Mouse (Mus musculus) cerebellum, adult (tissue): ENCODE measurements around the gene Myh6.
"Not testable (repeated sequence)": the region's sequence is repeated elsewhere in the genome, so short reads cannot be mapped to it uniquely, and the experiment has no call there.

Experiments used
- ATAC-seq: cut with Nextera tagmentation; 2 replicates; pipeline ENCODE4 v1.9.2; 2017; ENCODE audit warnings: mild to moderate bottlenecking, moderate library complexity, mixed read lengths; ENCODE audit not compliant: insufficient number of reproducible peaks, low FRiP score, low TSS enrichment

Gene Myh6

DNA sequence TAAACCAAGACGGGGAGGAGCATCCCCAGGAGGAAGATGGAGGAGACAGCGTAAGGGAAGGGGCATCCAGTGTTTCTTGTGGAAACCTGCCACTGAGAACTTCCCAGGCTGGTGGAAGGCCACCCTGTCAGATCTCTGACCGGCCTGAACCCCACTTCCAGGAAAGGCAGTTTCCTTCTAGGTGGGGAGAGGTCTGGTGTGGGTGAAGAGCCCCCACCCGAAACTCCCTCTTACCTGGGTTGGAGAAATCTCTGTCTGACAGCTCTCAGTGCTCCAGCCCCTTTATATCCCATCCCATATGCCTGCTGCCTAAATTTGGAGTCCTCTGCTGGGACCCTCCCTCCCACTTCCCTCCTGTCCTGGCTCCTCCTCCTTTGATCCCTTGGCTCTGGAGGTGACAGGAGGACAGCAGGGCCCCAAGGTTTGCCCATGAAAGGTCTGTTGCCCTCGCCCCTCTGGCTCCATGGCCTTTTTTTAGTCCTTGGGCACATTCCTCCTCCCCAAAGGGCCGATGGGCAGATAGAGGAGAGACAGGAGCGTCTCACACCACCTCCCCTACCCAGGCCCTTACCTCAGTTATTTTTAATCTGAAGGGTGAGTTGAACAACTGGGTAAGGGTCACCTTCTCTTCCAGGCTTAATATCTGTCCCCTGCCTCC, at the start of gene Myh6:
TSS of gene Myh6 (minus strand) at position 608 of the 658 bp plus-strand sequence.
- no peak for ATAC-seq

DNA sequence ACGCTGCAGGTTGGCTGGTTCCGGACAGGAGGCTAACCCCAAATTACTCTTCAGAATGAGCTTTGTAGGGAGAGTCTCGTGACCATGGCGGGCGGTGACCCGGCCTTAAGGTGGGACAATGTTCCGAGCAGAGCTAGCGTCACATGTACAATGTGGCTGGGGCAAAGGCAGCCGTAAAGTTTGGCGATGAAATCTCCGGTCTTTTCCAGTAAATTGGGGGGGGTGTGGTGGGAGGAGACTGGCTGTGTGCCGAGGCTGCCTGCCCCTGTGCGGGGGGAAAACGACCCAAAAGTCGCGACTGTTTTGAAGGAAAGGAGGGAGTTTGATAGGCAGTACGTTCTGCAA, 49.0 kb upstream of the Myh6 start:
- ATAC-seq: no peak

DNA sequence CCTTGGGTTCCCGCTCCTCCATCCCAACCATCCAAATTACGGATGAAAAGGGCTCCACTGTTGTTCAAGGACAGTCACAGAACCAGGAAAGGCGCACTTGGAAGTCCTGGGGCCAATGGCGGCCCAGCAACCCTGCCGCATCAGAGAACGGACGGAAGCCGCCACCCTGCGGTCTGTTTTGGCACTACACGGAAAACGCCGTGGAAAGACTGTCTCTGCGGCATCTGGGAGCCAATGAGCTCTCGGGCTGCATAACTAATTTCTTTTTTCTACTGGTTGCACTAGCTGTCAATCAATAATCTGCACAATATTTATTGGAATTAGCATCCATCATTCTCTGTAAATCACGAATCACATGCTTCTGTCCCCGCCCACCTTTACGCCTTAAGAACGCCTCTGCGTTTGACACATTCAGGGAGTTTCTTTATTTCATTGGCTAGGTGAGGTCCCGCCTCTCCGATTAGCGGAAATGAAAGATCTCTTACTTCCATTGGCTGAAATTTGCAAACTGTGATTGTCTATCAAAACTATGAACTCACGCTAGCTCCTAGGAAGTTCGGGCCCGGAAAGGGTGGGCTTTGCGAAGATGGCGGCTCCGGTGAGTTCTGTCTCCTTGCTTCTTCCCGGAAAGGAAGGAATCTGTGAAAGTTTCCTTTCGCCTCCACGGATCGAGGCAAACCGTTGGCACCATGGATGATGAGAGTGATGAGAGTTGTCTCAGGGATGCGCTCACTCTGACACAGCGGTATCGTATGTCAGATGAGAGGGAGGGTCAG, 48.5 kb upstream of the Myh6 start, which contains the start of gene Ngdn:
TSS of gene Ngdn (plus strand) at position 464 of the 776 bp plus-strand sequence.
- peak; percentile 93 for ATAC-seq

DNA sequence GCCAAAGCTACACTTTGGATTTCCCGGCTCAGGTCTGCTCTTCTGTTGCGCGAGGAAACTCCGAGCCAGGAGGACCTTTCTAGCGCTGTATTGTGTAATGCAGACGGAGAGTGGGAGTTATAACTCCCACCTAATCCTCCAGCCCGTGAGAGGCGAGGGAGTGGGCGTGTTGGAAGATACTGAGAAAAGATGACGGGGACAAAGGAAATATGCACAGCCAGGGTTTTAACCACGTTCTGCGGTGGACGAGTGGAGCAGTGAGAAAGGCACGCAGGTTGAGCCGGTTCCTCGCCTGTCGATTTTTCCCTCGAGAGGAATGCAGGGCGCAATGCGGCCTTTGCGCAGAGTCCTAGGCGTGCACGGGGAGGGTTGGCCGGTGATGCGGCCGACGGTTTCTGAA, 47.9 kb upstream of the Myh6 start:
- ATAC-seq: peak; percentile 17; the same call in 1 of the 2 replicates

DNA sequence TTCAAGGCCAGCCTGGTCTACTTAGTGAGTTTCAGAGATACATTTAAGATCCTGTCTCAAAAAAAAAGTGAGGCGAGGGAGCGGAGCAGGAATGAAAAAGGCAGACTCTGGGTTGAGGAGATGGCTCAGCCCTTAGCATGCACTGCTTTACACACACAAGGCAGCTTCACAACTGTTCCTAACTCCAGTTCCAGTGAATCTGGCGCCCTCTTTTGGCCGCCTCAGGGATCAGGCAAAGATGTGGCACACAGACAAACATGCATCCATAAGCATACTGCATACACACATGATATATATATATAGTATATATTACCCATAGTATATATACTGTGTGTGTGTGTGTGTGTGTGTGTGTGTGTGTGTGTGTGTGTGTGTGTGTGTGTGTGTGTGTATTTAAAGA, 44.4 kb upstream of the Myh6 start:
- no peak for ATAC-seq

DNA sequence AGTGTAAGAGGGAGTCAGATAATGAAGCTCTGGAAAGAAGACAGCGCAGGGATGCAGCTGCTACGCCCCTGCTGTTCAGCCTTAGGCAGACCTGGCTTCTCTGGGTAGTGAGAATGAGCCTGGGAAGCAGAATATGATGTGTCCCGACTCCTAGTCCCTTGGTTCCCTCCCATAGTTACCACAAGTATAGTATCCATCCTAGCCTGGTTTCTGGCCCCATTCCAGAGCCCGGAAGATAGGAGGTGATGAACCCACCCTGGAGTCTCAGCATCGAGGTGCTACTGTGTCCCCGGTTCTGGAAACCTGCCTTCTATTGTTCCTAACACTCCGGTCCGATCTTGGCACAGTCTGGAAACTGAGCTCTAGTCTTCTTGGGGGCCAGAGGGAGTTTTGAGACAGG, 41.7 kb upstream of the Myh6 start:
- no peak for ATAC-seq

DNA sequence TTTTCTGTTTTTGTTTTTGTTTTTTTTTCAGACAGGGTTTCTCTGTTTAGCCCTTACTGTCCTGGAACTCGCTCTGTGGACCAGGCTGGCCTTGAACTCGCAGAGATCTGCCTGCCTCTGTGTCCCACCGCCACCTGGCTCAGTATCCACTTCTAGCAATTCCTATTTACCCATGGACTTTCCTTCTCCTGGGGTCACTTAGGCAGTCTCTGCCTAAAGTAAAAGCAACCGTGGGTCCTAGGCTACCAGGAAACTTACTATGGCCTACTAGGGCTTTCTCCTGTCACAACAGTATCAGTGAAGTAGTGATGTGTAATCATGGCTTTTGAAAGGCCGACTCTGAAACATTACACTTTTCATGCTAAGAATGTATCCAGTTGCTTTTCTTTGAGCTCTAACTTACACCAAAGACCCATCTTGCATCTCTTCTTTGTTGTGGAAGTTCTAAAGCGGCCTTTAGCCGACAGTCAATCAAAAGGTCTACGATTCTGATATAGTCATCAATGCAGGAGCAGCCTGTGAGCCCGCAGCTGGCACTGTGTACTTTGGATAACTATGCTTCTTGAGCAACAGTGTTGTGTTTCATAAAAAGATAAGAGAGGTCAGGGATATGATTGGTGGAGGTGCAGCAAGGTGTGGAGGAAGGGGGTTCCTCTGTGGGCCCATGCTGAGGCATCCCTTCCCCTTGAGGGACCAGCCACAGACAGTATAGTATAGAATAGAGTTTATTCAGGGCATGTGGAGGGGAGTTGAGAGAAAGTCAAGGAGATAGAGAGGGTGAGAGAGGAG, 40.6 kb upstream of the Myh6 start:
- no peak for ATAC-seq

DNA sequence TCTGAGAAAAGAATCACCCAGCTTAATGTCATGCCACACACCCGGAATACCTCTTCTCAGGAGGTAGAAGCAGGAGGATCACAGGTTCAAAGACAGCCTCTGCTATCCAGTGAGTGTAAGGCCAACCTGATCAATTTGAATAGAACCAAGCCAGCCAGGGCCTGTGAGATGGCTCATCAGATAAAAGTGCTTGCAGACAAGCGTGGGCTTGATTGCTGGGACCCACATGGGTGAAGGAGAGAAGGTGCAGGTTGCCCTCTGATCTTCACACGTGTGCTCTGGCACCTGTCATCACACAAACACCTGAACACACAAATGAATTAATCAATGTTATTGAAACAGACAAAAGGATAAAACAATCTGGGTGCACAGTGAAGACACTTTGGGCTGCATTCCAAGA, 39.8 kb upstream of the Myh6 start:
- ATAC-seq: no peak

DNA sequence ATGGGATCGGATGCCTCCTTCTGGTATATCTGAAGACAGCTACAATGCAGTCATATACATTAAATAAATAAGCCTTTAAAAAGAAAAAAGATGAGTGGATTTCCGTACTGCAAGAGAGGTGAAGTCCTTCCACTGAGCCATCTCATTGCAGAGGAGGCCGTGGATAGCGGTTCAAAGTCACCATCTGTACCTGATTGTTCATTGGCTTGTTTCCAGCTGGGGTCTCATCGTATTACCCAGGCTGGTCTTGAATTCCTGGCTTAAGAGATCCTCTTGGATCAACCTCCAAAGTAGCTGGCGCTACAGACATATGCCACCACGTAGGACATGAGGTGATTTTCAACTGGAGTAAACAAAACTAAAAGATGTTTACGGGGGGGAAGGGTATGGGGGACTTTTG, 39.2 kb upstream of the Myh6 start:
- ATAC-seq: no peak

DNA sequence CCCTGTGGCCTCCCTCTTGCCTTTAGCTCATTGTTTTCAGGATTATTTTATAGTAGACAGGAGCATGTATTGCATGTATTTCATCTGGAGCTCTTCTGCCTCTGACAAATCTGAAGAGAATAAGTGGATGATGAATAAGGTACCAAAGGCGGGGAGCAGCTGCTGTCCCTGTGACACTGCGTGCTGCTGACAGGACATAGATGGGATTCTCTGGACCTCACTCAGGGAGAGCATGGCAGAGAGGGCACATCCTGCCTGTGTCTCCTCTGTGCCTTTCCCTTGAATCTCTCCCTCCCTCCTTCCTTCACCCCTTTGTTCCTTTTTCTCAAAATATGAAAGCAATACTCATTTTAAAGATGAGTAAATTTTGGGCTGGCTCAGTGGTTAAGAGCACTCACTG, 38.8 kb upstream of the Myh6 start:
- ATAC-seq: no peak

DNA sequence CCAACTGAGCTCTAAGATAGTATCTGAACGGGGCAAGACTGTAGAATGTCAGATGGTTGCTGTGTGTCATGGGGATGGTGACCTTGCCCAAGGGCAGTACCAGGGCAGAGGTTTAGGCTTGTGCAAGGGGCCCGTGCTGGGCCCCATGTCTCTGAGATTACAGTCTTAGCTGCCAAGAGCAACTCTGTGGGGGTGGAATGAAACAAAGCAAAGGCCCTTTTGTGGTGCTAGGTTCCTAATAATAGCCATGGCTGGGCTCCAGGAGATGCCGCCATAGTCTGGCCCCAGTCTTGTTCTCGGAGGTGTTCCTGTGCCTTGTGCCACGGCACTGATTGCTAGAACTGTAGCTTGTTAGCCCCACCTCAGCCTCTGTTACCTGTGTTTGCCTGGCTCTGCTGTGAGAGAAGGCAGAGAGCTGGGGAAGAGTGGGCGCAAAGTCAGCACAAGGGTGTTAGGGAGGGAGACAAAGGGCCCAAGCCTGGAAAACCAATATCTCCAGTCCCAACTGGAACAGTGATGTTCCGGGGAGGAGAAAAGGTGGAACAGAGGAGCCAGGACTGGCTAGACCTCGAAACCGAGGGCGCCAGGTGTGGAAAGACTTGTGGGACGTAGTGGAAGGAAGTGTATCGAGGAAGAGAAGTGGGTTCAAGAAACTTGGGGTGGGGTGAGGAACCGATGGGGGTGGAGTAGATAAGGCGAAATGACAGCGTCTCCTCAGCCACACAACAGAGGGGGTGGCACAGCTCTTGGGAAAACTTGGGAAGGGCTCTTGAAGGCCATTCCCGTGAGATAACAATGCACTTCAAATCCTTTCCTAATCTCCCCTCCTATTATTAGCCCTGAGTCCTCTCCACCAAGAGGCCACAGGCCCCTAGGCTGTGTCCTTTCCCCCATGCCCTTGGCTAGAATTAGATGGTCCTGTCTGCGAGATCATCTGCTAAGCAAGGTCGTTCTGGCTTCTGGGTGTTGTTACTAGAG, 37.4 kb upstream of the Myh6 start:
- no peak for ATAC-seq

DNA sequence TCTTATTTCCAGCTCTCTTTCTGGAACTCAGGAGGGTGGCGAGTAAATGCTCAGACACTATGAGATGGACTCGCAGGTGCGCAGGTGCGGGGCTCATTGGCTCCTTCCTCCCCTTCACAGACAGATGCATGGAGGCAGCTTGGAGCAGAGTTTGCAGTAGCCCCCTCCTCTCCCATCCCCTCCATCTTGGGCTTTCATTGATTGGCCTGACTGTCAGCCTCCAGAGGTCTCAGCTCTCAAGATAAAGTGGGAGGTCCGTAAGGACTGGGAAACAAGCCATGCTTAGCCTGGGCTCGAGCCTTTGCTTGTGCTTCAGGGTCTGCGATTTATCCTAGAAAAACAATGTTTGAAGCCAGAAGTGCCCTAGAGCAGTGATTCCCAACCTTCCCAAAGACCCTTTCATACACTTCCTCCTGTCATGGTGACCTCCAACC, 36.0 kb upstream of the Myh6 start:
- ATAC-seq: no peak

DNA sequence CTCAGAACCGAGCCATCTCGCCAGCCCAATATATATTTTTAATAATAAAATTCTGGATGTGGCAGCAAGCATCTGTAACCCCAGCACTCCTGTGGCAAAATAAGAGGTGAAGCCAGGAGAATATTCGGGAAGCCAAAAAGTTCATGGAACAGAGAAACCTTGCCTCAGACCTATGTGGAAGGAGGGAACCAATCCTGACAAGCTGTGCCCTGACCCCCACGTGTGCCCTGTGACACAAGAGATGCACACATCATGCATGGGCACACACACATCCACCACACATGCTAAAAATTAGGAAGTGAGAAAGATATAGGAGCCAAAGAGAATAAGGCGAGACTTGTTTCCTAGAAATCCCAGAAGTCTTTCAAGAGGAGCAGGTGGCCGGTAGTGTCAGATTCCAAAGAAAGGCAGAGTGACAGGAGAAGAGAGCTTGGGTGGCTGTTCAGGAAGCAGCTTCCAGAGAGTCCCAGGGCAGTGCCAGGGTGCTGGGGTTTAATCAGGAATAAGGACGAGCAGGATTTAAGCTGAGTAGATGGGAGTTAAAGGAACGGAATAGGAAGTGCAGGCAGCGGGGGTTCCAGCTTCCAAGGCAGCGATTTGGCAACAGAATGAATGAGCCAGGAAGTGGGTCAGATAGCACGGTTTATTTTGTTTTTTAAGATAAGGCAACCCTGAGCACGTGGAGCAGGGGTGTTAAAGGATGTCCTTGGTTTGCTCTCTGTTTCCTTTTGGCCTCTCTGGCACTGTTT, 35.4 kb upstream of the Myh6 start:
- ATAC-seq: no peak

DNA sequence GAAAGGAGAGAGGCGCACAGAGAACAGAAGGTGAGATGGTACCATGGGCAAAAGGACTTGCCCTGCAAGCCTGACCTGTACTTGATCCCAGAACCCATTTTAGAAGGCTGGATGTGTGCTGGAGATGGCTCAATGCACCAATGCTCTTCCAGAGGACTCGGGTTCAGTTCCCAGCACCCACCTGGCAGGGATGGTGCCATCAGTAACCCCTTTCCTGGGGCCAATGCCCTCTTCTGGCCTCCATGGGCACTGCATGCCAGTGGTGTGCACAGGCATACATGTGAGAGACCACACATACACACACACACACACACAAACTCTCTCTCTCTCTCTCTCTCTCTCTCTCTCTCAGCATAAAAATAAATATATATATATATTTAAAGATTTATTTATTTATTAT, 34.7 kb upstream of the Myh6 start:
- ATAC-seq: no peak

DNA sequence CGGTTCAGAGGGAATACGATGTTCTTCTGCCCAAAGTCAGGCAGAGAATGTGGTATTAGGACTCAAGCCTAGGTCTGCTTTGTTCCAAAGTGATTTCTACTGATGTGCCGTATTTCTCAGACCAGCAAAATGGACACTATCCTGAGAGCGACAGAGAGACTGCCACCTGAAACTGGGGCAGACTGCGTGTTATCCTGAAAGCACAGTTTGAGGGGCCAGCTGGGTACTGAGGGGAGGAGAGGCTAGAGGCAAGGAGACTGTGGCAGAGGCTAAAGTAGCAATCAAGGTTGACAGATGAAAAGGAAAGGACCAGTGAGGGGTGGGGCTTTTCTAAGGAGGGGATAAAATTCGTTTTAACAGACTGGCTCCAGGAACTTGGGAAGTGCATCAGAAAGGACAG, 34.1 kb upstream of the Myh6 start:
- ATAC-seq: no peak

DNA sequence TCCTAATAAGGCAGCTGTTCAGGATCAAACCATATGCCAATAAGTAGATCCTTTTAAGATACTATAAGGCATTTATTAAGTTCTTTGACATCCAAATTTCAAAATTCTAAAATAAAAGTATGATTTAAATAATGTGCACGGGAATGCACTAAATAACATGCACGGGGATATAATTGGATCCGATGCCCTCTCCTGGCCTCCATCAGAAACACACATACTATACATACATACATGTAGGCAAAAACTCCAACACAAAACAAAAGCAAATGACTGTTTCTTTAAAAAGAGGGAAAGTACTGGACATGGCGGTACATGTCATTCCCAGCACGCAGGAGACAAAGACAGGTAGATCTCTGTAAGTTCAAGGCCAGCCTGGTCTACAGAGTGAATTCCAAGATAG, 33.1 kb upstream of the Myh6 start:
- not testable (repeated sequence) for ATAC-seq

DNA sequence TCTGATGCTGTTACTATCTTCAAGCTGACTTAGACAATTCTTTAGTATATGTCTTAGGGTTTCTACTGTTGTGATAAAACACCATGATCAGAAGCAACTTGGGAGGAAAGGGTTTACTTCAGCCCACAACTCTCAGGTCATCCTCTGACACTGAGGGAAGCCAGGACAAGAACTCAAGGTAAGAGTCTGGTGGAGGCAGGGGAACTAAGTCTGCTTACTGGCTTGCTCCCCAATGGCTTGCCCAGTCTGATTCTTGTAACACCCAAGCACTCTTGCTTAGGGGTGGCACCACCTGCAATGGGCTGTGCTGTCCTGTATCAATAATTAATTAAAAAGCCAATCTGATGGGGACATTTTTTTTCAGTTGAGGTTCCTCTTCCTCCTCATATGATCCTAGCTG, 32.0 kb upstream of the Myh6 start:
- no peak for ATAC-seq

DNA sequence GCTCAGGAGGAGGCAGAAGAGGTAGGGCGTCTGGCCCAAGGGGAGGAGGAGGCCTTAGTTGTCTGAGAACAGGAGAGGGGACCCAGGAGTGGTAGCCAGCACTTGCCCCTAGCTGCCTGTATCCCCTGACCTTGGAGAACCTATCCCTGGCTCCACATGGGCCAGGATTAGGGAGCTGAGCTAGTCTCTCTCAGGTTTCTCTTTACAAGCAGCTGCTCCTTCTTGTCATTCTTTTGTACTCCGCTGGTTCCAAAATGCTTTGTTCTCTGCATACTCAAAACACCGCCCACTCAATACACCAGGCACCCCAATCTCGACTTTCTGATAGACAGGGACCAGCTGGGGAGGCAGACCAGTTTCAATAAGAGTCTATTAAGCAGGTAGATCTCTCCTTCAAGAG, 30.6 kb upstream of the Myh6 start:
- no peak for ATAC-seq

DNA sequence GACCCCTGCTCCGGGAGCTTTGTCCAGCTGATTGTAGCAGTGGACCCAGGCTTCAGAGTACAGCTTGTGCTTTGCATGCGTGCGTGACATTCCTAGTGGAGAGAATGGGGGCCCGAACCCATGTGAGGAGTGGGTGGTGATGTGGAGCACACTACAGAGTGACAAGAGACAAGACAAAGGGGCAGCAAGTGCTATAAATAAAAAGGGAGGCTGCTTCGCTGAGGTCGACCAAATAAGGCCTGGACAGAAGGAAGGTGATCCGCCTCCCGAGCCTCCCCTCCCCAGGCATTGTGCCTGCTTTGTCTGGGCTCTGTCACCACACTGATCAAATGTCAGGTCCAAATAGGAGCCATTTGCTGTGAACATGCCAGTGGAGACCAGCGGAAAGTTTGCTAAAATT, 30.1 kb upstream of the Myh6 start:
- ATAC-seq: no peak
